Mouse (Mus musculus): Measurements from ENCODE around the gene Lyg1.

Lyg1 gene

DNA sequence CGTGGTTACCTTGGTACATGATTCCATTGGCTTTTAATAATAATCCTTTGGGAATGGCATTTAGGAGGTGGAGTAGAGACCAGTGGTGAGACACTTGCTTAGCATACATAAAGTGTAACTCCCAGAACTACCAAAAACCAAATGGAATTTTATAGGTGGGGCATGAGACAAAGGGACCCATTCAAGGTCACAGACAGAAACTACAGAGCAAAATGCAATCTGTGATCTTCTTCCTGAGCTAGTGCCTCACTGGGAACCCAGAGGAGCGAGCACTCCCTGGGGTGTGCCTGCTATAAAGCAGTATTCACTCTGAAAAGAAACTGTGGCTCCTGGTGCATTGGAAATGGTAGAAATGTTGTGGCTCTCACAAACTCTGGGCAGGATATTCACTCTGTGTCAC, 8.7 kb downstream of the Lyg1 start:
- DNase-seq: no peak

DNA sequence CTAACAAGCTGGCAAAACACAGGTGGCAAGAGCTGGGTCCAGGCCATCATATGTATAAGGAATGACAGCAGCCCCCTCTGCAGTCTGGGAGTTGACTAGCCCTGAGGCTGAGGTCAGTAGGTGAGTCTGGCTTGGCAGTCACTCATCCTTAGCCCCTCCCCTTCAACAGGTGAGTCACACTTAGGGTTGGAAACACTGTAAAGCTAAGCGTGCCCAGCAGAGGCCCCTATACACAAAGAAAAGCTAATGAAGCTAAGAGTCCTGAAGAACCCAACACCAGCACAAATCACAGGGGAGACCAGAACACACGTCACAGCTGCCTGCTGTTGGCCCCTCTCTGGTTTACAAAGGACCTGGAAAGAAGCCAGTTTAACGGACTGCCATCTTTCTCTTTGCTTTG, 25.8 kb downstream of the Lyg1 start:
- DNase-seq: no peak

DNA sequence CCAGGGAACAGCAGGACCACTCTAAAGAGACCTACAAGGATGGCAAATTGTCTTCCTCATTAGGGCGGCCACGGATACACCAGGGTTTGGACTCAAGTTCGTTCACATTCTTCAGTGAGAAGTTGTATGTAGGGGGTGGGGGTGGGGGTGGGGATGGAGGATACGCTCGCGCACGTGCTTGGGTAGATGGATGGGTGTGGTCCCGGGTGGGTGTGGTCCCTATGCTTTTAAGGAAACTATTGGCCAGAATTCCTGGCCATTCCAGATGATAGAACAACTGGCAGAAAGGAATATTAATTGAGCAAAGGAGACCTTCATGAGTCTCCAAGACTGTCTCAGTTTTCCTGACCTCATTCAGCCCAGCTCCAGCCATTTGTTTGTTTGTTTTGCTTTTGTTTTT, 31.6 kb downstream of the Lyg1 start:
- no peak for DNase-seq

DNA sequence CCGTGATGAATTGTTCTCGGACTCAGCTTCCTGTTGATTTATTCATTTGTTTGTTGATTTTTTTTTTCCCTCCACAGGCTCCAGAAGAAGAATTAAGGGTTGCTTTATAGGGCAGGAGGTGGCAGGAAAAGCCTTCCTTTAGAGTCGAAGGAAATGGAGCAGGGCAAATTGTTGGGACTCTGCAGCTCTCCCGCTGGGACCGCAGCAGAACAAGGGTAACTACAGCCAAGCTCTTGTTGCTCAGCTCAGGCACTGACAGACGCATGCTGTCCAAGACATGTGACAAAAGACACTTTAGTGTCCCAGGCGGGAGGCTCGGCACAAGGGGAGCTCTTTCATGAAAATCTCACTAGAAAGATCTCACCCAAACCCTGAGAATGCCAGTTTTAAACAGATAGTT, 35.0 kb downstream of the Lyg1 start:
- DNase-seq: peak; percentile 46 to 59

DNA sequence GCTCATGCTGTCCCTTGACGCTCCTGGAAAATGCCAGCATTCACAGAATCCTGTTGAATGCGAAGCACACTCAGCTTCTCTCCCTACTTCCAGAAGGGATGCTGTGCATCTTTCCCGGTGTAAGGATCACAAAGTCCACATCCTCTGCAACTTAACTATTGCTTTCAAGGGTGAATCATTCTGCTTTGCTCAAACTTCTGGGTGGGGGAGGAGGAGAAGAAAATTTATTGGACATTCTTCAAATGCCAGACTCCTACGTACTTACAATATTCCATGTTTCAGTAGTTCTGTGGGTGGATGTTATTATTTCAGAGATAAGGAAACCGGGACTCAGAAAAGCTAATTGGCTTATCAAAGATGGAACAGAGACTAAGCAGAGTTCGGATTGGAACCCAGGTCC, 39.5 kb downstream of the Lyg1 start:
- no peak for DNase-seq

DNA sequence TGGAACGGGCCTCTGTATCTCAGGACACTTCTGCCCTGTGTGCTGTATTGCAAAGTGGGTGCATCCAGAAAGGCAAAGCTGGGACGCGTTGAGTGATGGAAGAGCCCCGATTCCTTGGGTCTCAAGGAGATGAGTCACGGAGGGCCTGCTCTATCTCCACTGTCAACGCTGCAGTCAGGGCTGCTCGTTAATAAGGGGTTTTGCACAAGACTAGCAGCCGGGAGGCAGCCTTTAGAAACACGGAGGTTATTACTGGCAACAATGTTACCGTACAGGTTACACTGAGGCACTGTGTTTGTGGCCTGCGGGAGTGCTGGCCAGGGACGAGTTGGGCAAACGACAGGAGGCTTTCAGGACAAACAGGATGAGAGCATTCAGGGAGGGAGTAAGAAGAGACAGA, 39.9 kb downstream of the Lyg1 start:
- no peak for DNase-seq

DNA sequence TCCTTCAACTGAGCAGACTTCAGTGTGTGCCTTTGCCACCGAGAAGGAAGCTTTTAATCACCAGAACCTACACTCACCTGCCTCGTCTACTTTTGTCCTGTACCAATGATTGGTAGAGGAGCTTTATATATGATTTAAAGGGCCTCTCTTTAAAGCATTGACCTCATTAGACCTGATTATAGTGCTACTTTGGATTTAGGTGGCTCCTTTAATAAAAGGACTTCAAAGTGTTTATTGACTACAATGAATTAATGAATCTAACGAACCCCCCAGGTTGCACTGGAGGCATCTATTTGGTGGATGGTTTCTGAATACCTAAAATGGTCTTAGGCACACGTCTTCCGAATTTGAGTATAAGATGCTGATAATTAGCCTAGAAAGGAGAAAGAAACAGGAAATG, 41.2 kb downstream of the Lyg1 start, which contains the start of gene Lyg2:
Gene Lyg2, minus strand, starts transcription at position 101 of the 400 bp plus-strand sequence.
- no peak for DNase-seq

DNA sequence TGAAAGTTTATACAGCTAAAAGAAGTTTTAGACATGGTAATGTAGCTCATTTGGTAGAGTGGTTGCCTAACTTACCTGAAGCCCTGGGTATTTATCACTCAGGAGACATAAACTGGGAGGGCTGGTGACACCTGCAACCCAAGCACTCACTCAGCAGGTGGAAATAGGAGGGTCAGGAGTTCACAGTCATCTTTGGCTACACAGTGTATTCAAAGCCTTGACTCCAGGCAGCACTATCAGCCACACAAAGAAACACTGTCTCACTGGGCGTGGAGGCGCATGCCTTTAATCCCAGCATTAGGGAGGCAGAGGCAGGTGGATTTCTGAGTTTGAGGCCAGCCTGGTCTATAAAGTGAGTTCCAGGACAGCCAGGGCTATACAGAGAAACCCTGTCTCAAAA, 44.8 kb downstream of the Lyg1 start:
- no peak for DNase-seq

DNA sequence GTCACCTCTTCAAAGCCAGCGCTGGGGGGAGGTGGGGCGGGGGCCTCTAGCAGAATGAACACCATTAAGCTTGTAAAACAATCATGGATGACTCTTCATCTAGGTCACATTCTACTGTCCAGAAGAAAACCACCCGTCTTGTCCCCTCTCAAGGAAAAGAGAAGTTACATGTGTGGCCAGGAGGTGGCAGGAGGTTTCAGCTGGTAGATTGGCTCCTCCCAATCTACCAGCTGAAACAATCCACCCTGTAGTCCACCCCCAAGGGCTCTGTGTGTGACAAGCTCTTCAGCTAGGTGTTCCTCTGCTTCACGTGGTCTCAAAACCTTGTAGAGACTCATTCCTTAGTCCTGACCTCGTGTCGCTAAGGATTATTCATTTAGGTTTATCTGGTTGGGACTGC, 54.4 kb downstream of the Lyg1 start:
- peak in 1 of 2 experiments; percentile 34 for DNase-seq

DNA sequence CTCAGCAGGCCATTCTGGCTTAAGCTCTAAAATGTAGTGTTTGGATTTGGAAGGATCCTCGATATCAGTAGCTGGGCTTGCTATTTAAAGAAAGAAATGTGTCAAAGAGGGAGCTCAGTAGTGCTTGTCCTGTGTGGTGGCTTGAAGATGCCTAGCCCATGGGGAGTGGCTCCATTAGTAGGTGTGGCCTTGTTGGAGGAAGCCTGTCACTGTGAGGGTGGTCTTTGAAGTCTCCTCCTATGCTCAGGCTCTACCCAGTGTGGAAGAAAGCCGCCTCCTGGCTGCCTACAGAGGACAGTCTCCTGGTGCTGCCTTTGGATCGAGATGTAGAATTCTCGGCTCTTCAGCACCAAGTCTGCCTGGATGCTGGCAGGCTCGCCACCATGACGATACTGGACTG, 57.3 kb downstream of the Lyg1 start:
- no peak for DNase-seq

DNA sequence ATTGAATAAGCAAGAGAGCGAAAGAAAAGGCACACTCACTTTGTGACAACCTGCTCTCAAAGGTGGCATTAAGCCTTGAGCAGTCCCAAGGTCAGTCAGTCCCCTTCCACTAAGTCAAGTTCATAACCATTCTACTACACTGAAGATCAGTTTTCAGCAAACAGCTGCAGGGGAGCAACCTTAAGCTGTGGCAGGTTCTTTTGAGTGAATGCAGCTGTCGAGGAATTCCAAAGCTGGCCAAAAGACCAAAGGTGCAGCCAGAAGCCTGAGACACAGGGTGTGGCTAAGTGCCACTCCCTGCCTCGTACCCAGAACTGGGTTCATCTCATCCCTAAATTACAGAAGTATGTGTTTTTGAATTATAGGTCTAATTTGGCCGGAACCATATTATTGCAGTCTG, 57.7 kb downstream of the Lyg1 start:
- DNase-seq: no peak

Data from cerebellum, postnatal 25 days (tissue).